Comparison of ENCODE assay signal across 8 mouse cellular contexts in genomic region chr15:78447746-78448535, GRCm38 (mm10). TPM values are rescaled to one million over a fixed set of nuclear protein-coding genes. Genes with fewer than 3 reads are reported as not detected.
DNase-seq lines count a peak whose midpoint lies in the region; ATAC-seq lines count a peak whose summit lies in the region.

No protein-coding gene starts in this region.

- H3K27ac ChIP-seq in intestine, embryonic 15.5 days, result peak overlapping the region; percentile 88

- H3K36me3 ChIP-seq in intestine, embryonic 15.5 days, result no peaks in the 10 kb centered on the region

- intact Hi-C loops in left cerebral cortex, postnatal 25 days (cut with DNase I), result loop anchor here (2.0 to 5.0 kb wide), 3 partner anchors 84 to 135 kb away; partner anchors contain the start of gene C1qtnf6

- peak; percentile 90 for DNase-seq in adrenal gland, adult 8-10 months
- DNase-seq in embryo, embryonic 11.5 days (ENCODE audit: low read depth, low spot score), result peak; percentile 84
- peak; percentile 97 to 99 for DNase-seq in gastrocnemius, postnatal 4 days (ENCODE audit: low spot score in 2 of 2)
- DNase-seq in left cerebral cortex, postnatal 25 days (ENCODE audit: low spot score in 2 of 2), result peak; percentile 93 to 94
- DNase-seq in mesoderm, embryonic 11.5 days (ENCODE audit: low read depth, low spot score), result peak; percentile 93
- DNase-seq in right cerebral cortex, postnatal 25 days, result peak; percentile 86
- DNase-seq in urinary bladder, postnatal 36 days (ENCODE audit: low spot score in 2 of 2), result peak; percentile 92 to 95

- H3K4me2 ChIP-seq in intestine, embryonic 15.5 days (replicated peaks), result peak overlapping the region; percentile 76

- peak; percentile 85 for ATAC-seq in intestine, embryonic 15.5 days

- no peaks in the 10 kb centered on the region for H3K9me3 ChIP-seq in intestine, embryonic 15.5 days

- peaks cover 11% of the 10 kb centered on the region; the same call in 1 of the 2 replicates for H3K4me1 ChIP-seq in intestine, embryonic 15.5 days (replicated peaks)

- WGBS in intestine, embryonic 15.5 days, result 2% methylated on average over 22 of the region's 22 CpGs

- H3K4me3 ChIP-seq in intestine, embryonic 15.5 days (replicated peaks), result peak overlapping the region; percentile 33

- H3K27me3 ChIP-seq in intestine, embryonic 15.5 days (replicated peaks), result peaks cover under 1% of the 10 kb centered on the region; the same call in 1 of the 2 replicates

- peak overlapping the region; percentile 44 for H3K9ac ChIP-seq in intestine, embryonic 15.5 days

RNA-seq across cellular contexts. Expression of gene Kctd17, which starts 19.6 kb away (rescaled TPM):
- 100 to 1,000 TPM in 2 of 4 experiments, 10 to 100 TPM in 2; 80.2 to 106 (median 96.4) TPM for total RNA-seq in adrenal gland, adult 8-10 months (2022)
- total RNA-seq in gastrocnemius, postnatal 4 days (2021), result 10 to 100 TPM; 83.5 to 85.4 TPM
- 28.7 and 31.0 TPM in 2 replicates for polyA plus RNA-seq in intestine, embryonic 15.5 days (2015; fragmentation: Nextera tagmentation; extraction: Ambion mirVana)
- total RNA-seq in left cerebral cortex, postnatal 25 days (2021), result 100 to 1,000 TPM; 317 to 361 TPM

RNA-seq across cellular contexts. Expression of gene Tmprss6, which starts 20.5 kb away (rescaled TPM):
- 1 to 10 TPM; 1.1 to 2.8 (median 2.0) TPM for total RNA-seq in adrenal gland, adult 8-10 months (2022)
- total RNA-seq in gastrocnemius, postnatal 4 days (2021), result under 1 TPM in 1 of 2 experiments, not detected in 1; 0.62 TPM
- 0.39 and 0.54 TPM in 2 replicates for polyA plus RNA-seq in intestine, embryonic 15.5 days (2015; fragmentation: Nextera tagmentation; extraction: Ambion mirVana)
- 1 to 10 TPM in 1 of 2 experiments, not detected in 1; 1.4 TPM for total RNA-seq in left cerebral cortex, postnatal 25 days (2021)

RNA-seq across cellular contexts. Expression of gene Mpst, which starts 41.7 kb away (rescaled TPM):
- 10 to 100 TPM; 47.5 to 53.8 (median 49.3) TPM for total RNA-seq in adrenal gland, adult 8-10 months (2022)
- total RNA-seq in gastrocnemius, postnatal 4 days (2021), result 10 to 100 TPM; 27.6 to 34.5 TPM
- 2.6 and 3.1 TPM in 2 replicates for polyA plus RNA-seq in intestine, embryonic 15.5 days (2015; fragmentation: Nextera tagmentation; extraction: Ambion mirVana)
- 10 to 100 TPM; 32.2 to 33.6 TPM for total RNA-seq in left cerebral cortex, postnatal 25 days (2021)

RNA-seq across cellular contexts. Expression of gene Tst, which starts 42.2 kb away (rescaled TPM):
- total RNA-seq in adrenal gland, adult 8-10 months (2022), result 100 to 1,000 TPM; 288 to 361 (median 321) TPM
- 10 to 100 TPM; 17.5 to 20.5 TPM for total RNA-seq in gastrocnemius, postnatal 4 days (2021)
- polyA plus RNA-seq in intestine, embryonic 15.5 days (2015; fragmentation: Nextera tagmentation; extraction: Ambion mirVana), result 33.4 and 45.0 TPM in 2 replicates
- total RNA-seq in left cerebral cortex, postnatal 25 days (2021), result 10 to 100 TPM; 33.3 to 33.4 TPM

RNA-seq across cellular contexts. Expression of gene Il2rb, which starts 47.1 kb away (rescaled TPM):
- total RNA-seq in adrenal gland, adult 8-10 months (2022), result 1 to 10 TPM; 1.2 to 2.7 (median 1.9) TPM
- under 1 TPM; 0.16 to 0.20 TPM for total RNA-seq in gastrocnemius, postnatal 4 days (2021)
- polyA plus RNA-seq in intestine, embryonic 15.5 days (2015; fragmentation: Nextera tagmentation; extraction: Ambion mirVana), result 1.2 and 1.4 TPM in 2 replicates
- total RNA-seq in left cerebral cortex, postnatal 25 days (2021), result under 1 TPM in 1 of 2 experiments, not detected in 1; 0.23 TPM

Comparison
In these comparisons a context has a peak if more than half of its experiments do, and no peak if none do; other contexts are left out.
1. Peak in every context shown above with its lines: DNase-seq, ATAC-seq, H3K4me3 ChIP-seq and H3K27ac ChIP-seq.